9 mouse cellular contexts compared by ENCODE assay signal in genomic region chr19:8940526-8941133, GRCm38 (mm10). TPM values are rescaled to one million over a fixed set of nuclear protein-coding genes. Genes with fewer than 3 reads are reported as not detected.
DNase-seq lines count a peak whose midpoint lies in the region; ATAC-seq and TF ChIP-seq lines count a peak whose summit lies in the region.
"Had no signal": no experiment of that assay in that cellular context is flagged by ENCODE, and none has a peak within 500 bp of the region (broad histone marks: within the 10 kb centered on the region; RNA-seq: fewer than 3 reads in every experiment).

No protein-coding gene starts in this region.

- H3K4me2 ChIP-seq in kidney, postnatal 0 days (ENCODE audit: low read length): no peak overlapping the region
- peak overlapping the region; percentile 61; the same call in 1 of the 2 replicates for H3K4me2 ChIP-seq in embryonic facial prominence, embryonic 15.5 days (replicated peaks)
- H3K4me2 ChIP-seq in intestine, embryonic 15.5 days (replicated peaks): peak overlapping the region; percentile 69; the same call in 1 of the 2 replicates
- H3K4me2 ChIP-seq in neural tube, embryonic 13.5 days: peak overlapping the region; percentile 77

- H3K36me3 ChIP-seq in kidney, postnatal 0 days (ENCODE audit: insufficient read depth, low read length): peaks cover 31% of the 10 kb centered on the region
- H3K36me3 ChIP-seq in kidney, adult 2 months (ENCODE audit: control insufficient read depth, insufficient read depth, low read length): peaks cover 2% of the 10 kb centered on the region
- peaks cover 49% of the 10 kb centered on the region for H3K36me3 ChIP-seq in embryonic facial prominence, embryonic 15.5 days
- peaks cover 6% of the 10 kb centered on the region for H3K36me3 ChIP-seq in intestine, embryonic 15.5 days
- H3K36me3 ChIP-seq in neural tube, embryonic 13.5 days: peaks cover 26% of the 10 kb centered on the region

- WGBS in kidney, postnatal 0 days: 78% methylated on average over 15 of the region's 15 CpGs
- 82% methylated on average over 15 of the region's 15 CpGs for whole genome bisulfite sequencing in kidney, adult 2 months
- 69% methylated on average over 15 of the region's 15 CpGs for WGBS in embryonic facial prominence, embryonic 15.5 days
- WGBS in intestine, embryonic 15.5 days: 80% methylated on average over 15 of the region's 15 CpGs
- 79% methylated on average over 15 of the region's 15 CpGs for WGBS in neural tube, embryonic 13.5 days

- ATAC-seq in kidney, postnatal 0 days (replicated peaks; ENCODE audit: low FRiP score, low read depth): no peak
- ATAC-seq in embryonic facial prominence, embryonic 15.5 days (ENCODE audit: insufficient number of reproducible peaks, low FRiP score, low TSS enrichment, low read depth): no peak
- ATAC-seq in intestine, embryonic 15.5 days: no peak
- ATAC-seq in neural tube, embryonic 13.5 days (ENCODE audit: low read depth): no peak; the same call in 1 of the 2 replicates

- peak overlapping the region; percentile 99; the same call in 1 of the 2 replicates for H3K9ac ChIP-seq in kidney, postnatal 0 days (ENCODE audit: low read depth, low read length)
- H3K9ac ChIP-seq in embryonic facial prominence, embryonic 15.5 days: peak overlapping the region; percentile 21; the same call in 1 of the 2 replicates
- 0 out of 2 replicates have a peak overlapping the region, but pooled peaks have one; percentile 21 for H3K9ac ChIP-seq in intestine, embryonic 15.5 days
- peak overlapping the region; percentile 100 for H3K9ac ChIP-seq in neural tube, embryonic 13.5 days

- no peaks in the 10 kb centered on the region for H3K9me3 ChIP-seq in kidney, postnatal 0 days (replicated peaks; ENCODE audit: low read length)
- no peaks in the 10 kb centered on the region for H3K9me3 ChIP-seq in embryonic facial prominence, embryonic 15.5 days (replicated peaks)
- no peaks in the 10 kb centered on the region for H3K9me3 ChIP-seq in intestine, embryonic 15.5 days
- no peaks in the 10 kb centered on the region for H3K9me3 ChIP-seq in neural tube, embryonic 13.5 days

- no peaks in the 10 kb centered on the region for H3K27me3 ChIP-seq in kidney, postnatal 0 days (ENCODE audit: insufficient read depth, low read length)
- no peaks in the 10 kb centered on the region for H3K27me3 ChIP-seq in kidney, adult 2 months (replicated peaks; ENCODE audit: control insufficient read depth, insufficient read depth, low read length)
- no peaks in the 10 kb centered on the region for H3K27me3 ChIP-seq in embryonic facial prominence, embryonic 15.5 days
- H3K27me3 ChIP-seq in intestine, embryonic 15.5 days (replicated peaks): no peaks in the 10 kb centered on the region
- no peaks in the 10 kb centered on the region for H3K27me3 ChIP-seq in neural tube, embryonic 13.5 days

- no peak for DNase-seq in kidney, postnatal 0 days (ENCODE audit: low spot score)
- no peak for DNase-seq in kidney, adult 2 months
- no peak for DNase-seq in layer of hippocampus, adult 11-12 months (ENCODE audit: low spot score)
- no peak for DNase-seq in layer of hippocampus, postnatal 25 days (ENCODE audit: extremely low spot score in 1 of 2, low spot score in 1 of 2)
- DNase-seq: embryo, embryonic 11 days; kidney, postnatal 10 days had no signal

- TF ChIP-seq POLR2A in kidney, adult 2 months (IDR thresholded peaks at IDR 0.05; ENCODE audit: low read depth, low read length): no peak

- H3K4me3 ChIP-seq in kidney, postnatal 0 days (replicated peaks; ENCODE audit: low read depth, low read length): no peak overlapping the region
- no peak overlapping the region for H3K4me3 ChIP-seq in kidney, adult 2 months (ENCODE audit: insufficient read depth, low read depth, low read length)
- H3K4me3 ChIP-seq in embryonic facial prominence, embryonic 15.5 days (replicated peaks): peak overlapping the region; percentile 68; the same call in 1 of the 2 replicates
- H3K4me3 ChIP-seq in intestine, embryonic 15.5 days (replicated peaks): no peak overlapping the region
- peak overlapping the region; percentile 96; the same call in 1 of the 2 replicates for H3K4me3 ChIP-seq in neural tube, embryonic 13.5 days

- no peak overlapping the region for H3K27ac ChIP-seq in kidney, postnatal 0 days
- H3K27ac ChIP-seq in kidney, adult 2 months (ENCODE audit: insufficient read depth, low read depth, low read length): no peak overlapping the region
- H3K27ac ChIP-seq in embryonic facial prominence, embryonic 15.5 days (replicated peaks): peak overlapping the region; percentile 99
- 0 out of 2 replicates have a peak overlapping the region, but pooled peaks have one; percentile 81 for H3K27ac ChIP-seq in intestine, embryonic 15.5 days
- H3K27ac ChIP-seq in neural tube, embryonic 13.5 days (replicated peaks): no peak overlapping the region

- no peak for TF ChIP-seq CTCF in kidney, postnatal 0 days (IDR thresholded peaks at IDR 0.05; ENCODE audit: low read depth)
- no peak for TF ChIP-seq CTCF in kidney, adult 2 months (conservative IDR thresholded peaks at IDR 0.05; ENCODE audit: insufficient read depth, insufficient read length, low read depth, low read length)

- peaks cover 9% of the 10 kb centered on the region; the same call in 1 of the 2 replicates for H3K4me1 ChIP-seq in kidney, postnatal 0 days (replicated peaks; ENCODE audit: insufficient read depth, low read length)
- peaks cover 7% of the 10 kb centered on the region; the same call in 1 of the 2 replicates for H3K4me1 ChIP-seq in kidney, adult 2 months (ENCODE audit: control insufficient read depth, insufficient read depth, low read length)
- peaks cover 39% of the 10 kb centered on the region for H3K4me1 ChIP-seq in embryonic facial prominence, embryonic 15.5 days
- peaks cover 29% of the 10 kb centered on the region for H3K4me1 ChIP-seq in intestine, embryonic 15.5 days (replicated peaks)
- H3K4me1 ChIP-seq in neural tube, embryonic 13.5 days (replicated peaks): peaks cover 44% of the 10 kb centered on the region

RNA-seq across cellular contexts. Expression of gene Mta2, which starts 1.0 kb away (rescaled TPM):
- 103 and 116 TPM in 2 replicates for polyA plus RNA-seq in kidney, postnatal 0 days (2015; fragmentation: Nextera tagmentation; extraction: Ambion mirVana)
- polyA plus RNA-seq in kidney, adult 2 months (2012; rRNA removed): 16.9 and 19.8 TPM in 2 replicates
- polyA plus RNA-seq in embryonic facial prominence, embryonic 15.5 days (2015; fragmentation: Nextera tagmentation; extraction: Ambion mirVana): 155 and 156 TPM in 2 replicates
- 130 and 139 TPM in 2 replicates for polyA plus RNA-seq in intestine, embryonic 15.5 days (2015; fragmentation: Nextera tagmentation; extraction: Ambion mirVana)
- polyA plus RNA-seq in neural tube, embryonic 13.5 days (2015; fragmentation: Nextera tagmentation; extraction: Ambion mirVana): 126 and 141 TPM in 2 replicates
- total RNA-seq in layer of hippocampus, postnatal 25 days (2021): 10 to 100 TPM; 51.2 to 58.4 TPM

RNA-seq across cellular contexts. Expression of gene Eml3, which starts 11.3 kb away (rescaled TPM):
- 25.5 and 26.2 TPM in 2 replicates for polyA plus RNA-seq in kidney, postnatal 0 days (2015; fragmentation: Nextera tagmentation; extraction: Ambion mirVana)
- polyA plus RNA-seq in kidney, adult 2 months (2012; rRNA removed): 35.1 and 35.7 TPM in 2 replicates
- polyA plus RNA-seq in embryonic facial prominence, embryonic 15.5 days (2015; fragmentation: Nextera tagmentation; extraction: Ambion mirVana): 41.3 and 43.1 TPM in 2 replicates
- 24.2 and 28.4 TPM in 2 replicates for polyA plus RNA-seq in intestine, embryonic 15.5 days (2015; fragmentation: Nextera tagmentation; extraction: Ambion mirVana)
- polyA plus RNA-seq in neural tube, embryonic 13.5 days (2015; fragmentation: Nextera tagmentation; extraction: Ambion mirVana): 11.8 and 12.2 TPM in 2 replicates
- 10 to 100 TPM in 1 of 2 experiments, 1 to 10 TPM in 1; 9.1 to 11.1 TPM for total RNA-seq in layer of hippocampus, postnatal 25 days (2021)

RNA-seq across cellular contexts. Expression of gene Rom1, which starts 11.5 kb away (rescaled TPM):
- 5.7 and 6.0 TPM in 2 replicates for polyA plus RNA-seq in kidney, postnatal 0 days (2015; fragmentation: Nextera tagmentation; extraction: Ambion mirVana)
- 12.0 and 13.9 TPM in 2 replicates for polyA plus RNA-seq in kidney, adult 2 months (2012; rRNA removed)
- 4.2 and 4.5 TPM in 2 replicates for polyA plus RNA-seq in embryonic facial prominence, embryonic 15.5 days (2015; fragmentation: Nextera tagmentation; extraction: Ambion mirVana)
- polyA plus RNA-seq in intestine, embryonic 15.5 days (2015; fragmentation: Nextera tagmentation; extraction: Ambion mirVana): 2.7 and 3.3 TPM in 2 replicates
- 1.6 and 2.8 TPM in 2 replicates for polyA plus RNA-seq in neural tube, embryonic 13.5 days (2015; fragmentation: Nextera tagmentation; extraction: Ambion mirVana)
- 1 to 10 TPM; 4.8 to 6.4 TPM for total RNA-seq in layer of hippocampus, postnatal 25 days (2021)

RNA-seq across cellular contexts. Expression of gene Tut1, which starts 13.0 kb away (rescaled TPM):
- 19.9 and 22.3 TPM in 2 replicates for polyA plus RNA-seq in kidney, postnatal 0 days (2015; fragmentation: Nextera tagmentation; extraction: Ambion mirVana)
- polyA plus RNA-seq in kidney, adult 2 months (2012; rRNA removed): 14.1 and 14.3 TPM in 2 replicates
- 31.0 and 32.8 TPM in 2 replicates for polyA plus RNA-seq in embryonic facial prominence, embryonic 15.5 days (2015; fragmentation: Nextera tagmentation; extraction: Ambion mirVana)
- polyA plus RNA-seq in intestine, embryonic 15.5 days (2015; fragmentation: Nextera tagmentation; extraction: Ambion mirVana): 29.7 and 30.4 TPM in 2 replicates
- 29.2 and 30.1 TPM in 2 replicates for polyA plus RNA-seq in neural tube, embryonic 13.5 days (2015; fragmentation: Nextera tagmentation; extraction: Ambion mirVana)
- total RNA-seq in layer of hippocampus, postnatal 25 days (2021): 10 to 100 TPM; 19.4 to 20.1 TPM

RNA-seq across cellular contexts. Expression of gene B3gat3, which starts 20.5 kb away (rescaled TPM):
- 44.0 and 45.1 TPM in 2 replicates for polyA plus RNA-seq in kidney, postnatal 0 days (2015; fragmentation: Nextera tagmentation; extraction: Ambion mirVana)
- 105 and 125 TPM in 2 replicates for polyA plus RNA-seq in kidney, adult 2 months (2012; rRNA removed)
- polyA plus RNA-seq in embryonic facial prominence, embryonic 15.5 days (2015; fragmentation: Nextera tagmentation; extraction: Ambion mirVana): 51.5 and 53.3 TPM in 2 replicates
- 40.0 and 44.7 TPM in 2 replicates for polyA plus RNA-seq in intestine, embryonic 15.5 days (2015; fragmentation: Nextera tagmentation; extraction: Ambion mirVana)
- 86.9 and 88.7 TPM in 2 replicates for polyA plus RNA-seq in neural tube, embryonic 13.5 days (2015; fragmentation: Nextera tagmentation; extraction: Ambion mirVana)
- 100 to 1,000 TPM; 169 to 172 TPM for total RNA-seq in layer of hippocampus, postnatal 25 days (2021)

Comparison
In these comparisons a context has a peak if more than half of its experiments do, and no peak if none do; other contexts are left out.
1. H3K27ac ChIP-seq: peak in embryonic facial prominence, embryonic 15.5 days (single experiment) and intestine, embryonic 15.5 days (single experiment); none in kidney, postnatal 0 days (single experiment), kidney, adult 2 months (single experiment) and neural tube, embryonic 13.5 days (single experiment).
2. H3K4me3 ChIP-seq: peak in embryonic facial prominence, embryonic 15.5 days (single experiment) and neural tube, embryonic 13.5 days (single experiment); none in kidney, postnatal 0 days (single experiment), kidney, adult 2 months (single experiment) and intestine, embryonic 15.5 days (single experiment).
3. H3K9ac ChIP-seq: peak in every context shown above with its lines; median percentile 100 in neural tube, embryonic 13.5 days; 99 in kidney, postnatal 0 days; 21 in embryonic facial prominence, embryonic 15.5 days; 21 in intestine, embryonic 15.5 days.